Mouse (Mus musculus) heart, embryonic 16.5 days (tissue): Measurements from ENCODE around the gene Wdr3. TPM values are rescaled to one million over a fixed set of nuclear protein-coding genes. Genes with fewer than 3 reads are reported as not detected.
A peak's percentile ranks its signal among the peaks of the same experiment; 100 is the strongest.

Experiments
- ATAC-seq: fragments of 200-750 bp; cut with Nextera tagmentation; replicated peaks from 2 replicates; pipeline ENCODE4 v1.8.0; 2017; ENCODE audit warnings: moderate number of reproducible peaks; ENCODE audit not compliant: insufficient read depth, low FRiP score; ENCODE audit errors: extremely low read depth
- H3K27ac ChIP-seq: fragments of 300-500 bp; sonication (generic); 2 replicates; pipeline ENCODE4 v1.5.1; 2014; ENCODE audit warnings: mild to moderate bottlenecking, low read length, control low read depth, moderate library complexity
- H3K27me3 ChIP-seq: fragments of 300-500 bp; sonication (generic); 2 replicates; pipeline ENCODE4 v1.6.1; 2014; ENCODE audit warnings: low read length, mixed read lengths; ENCODE audit not compliant: control insufficient read depth, insufficient read depth
- H3K36me3 ChIP-seq: fragments of 300-500 bp; sonication (generic); 2 replicates; pipeline ENCODE4 v1.6.1; 2014; ENCODE audit not compliant: control insufficient read depth, insufficient read depth
- H3K4me1 ChIP-seq: fragments of 300-500 bp; sonication (generic); 2 replicates; pipeline ENCODE4 v1.6.1; 2014; ENCODE audit warnings: low read length, mixed read lengths; ENCODE audit not compliant: control insufficient read depth, insufficient read depth
- H3K4me2 ChIP-seq: fragments of 300-500 bp; sonication (generic); 2 replicates; pipeline ENCODE4 v1.6.1; 2014; ENCODE audit warnings: low read depth, mild to moderate bottlenecking, control low read depth, low read length
- H3K4me3 ChIP-seq: fragments of 300-500 bp; sonication (generic); 2 replicates; pipeline ENCODE4 v1.5.1; 2014; ENCODE audit warnings: mild to moderate bottlenecking, control low read depth, low read length
- H3K9ac ChIP-seq: fragments of 300-500 bp; sonication (generic); 2 replicates; pipeline ENCODE4 v1.6.1; 2014; ENCODE audit warnings: low read length, control low read depth
- H3K9me3 ChIP-seq: fragments of 300-500 bp; sonication (generic); replicated peaks from 2 replicates; pipeline ENCODE4 v1.6.1; 2016; ENCODE audit warnings: low read length; ENCODE audit not compliant: control insufficient read depth
- WGBS: fragments of 180-500 bp; shearing (Covaris S2); extraction: QIAGEN DNeasy Blood & Tissue Kit; methylation state at CpG from one replicate; pipeline ENCODE4 v1.1.7; 2014; 5-methylcytosine and 5-hydroxymethylcytosine counted together
- polyA plus RNA-seq: library from polyadenylated mRNA; unstranded; fragments of >200 nt; fragmentation: Nextera tagmentation; extraction: Ambion mirVana; gene quantifications from 2 replicates; pipeline ENCODE4 v1.2.1, GENCODE M21; 2015

Gene Wdr3
- polyA plus RNA-seq: 29.4 and 32.2 TPM in 2 replicates

GRCm38 (mm10) chr3:100162315-100163105 is at the start of gene Wdr3, which contains the start of gene Gdap2:
Wdr3 (minus strand) TSS chr3:100162407.
Gdap2 (plus strand) TSS chr3:100162381.
- Histone ChIP-seq H3K4me2 (peak within 1 kb of the TSS; percentile 80), H3K9me3 (no peaks in the 10 kb centered on the region), H3K27me3 (no peaks in the 10 kb centered on the region), H3K4me1 (peaks cover 5% of the 10 kb centered on the region; the same call in 1 of the 2 replicates), H3K9ac (peak within 1 kb of the TSS; percentile 97), H3K36me3 (peaks cover 17% of the 10 kb centered on the region), H3K4me3 (peak within 1 kb of the TSS; percentile 97), H3K27ac (peak within 1 kb of the TSS; percentile 94)
- peak; percentile 97 for ATAC-seq
- WGBS: under 1% methylated on average over 55 of the region's 55 CpGs

DNA sequence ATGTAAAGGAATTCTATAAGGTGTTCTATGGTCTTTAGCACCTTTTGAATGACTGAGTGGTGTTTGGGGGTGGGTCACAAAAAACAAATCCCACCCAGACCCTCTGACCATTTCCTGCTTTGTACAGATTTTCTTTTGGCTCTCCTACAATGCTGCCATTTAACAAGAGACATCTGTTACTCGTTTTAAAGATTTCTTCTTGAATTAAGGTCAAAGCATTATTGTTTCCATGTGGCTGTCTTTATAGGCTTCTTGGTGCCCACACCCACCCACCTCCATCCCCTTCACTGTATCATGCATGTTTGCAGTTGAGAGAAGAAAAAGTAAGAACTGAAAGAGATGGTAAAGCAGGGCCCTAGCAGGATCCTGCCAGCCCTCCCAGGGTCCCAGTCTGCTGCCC is 44.8 kb upstream of the Wdr3 start:
- Histone ChIP-seq H3K4me3 (no peak overlapping the region), H3K9ac (no peak overlapping the region), H3K36me3 (peaks cover 23% of the 10 kb centered on the region), H3K27ac (no peak overlapping the region), H3K4me2 (no peak overlapping the region), H3K9me3 (no peaks in the 10 kb centered on the region), H3K27me3 (no peaks in the 10 kb centered on the region), H3K4me1 (no peaks in the 10 kb centered on the region)
- no peak for ATAC-seq
- 46% methylated on average over 1 of the region's 1 CpGs for WGBS

GRCm38 (mm10) chr3:100201554-100201953 is 39.3 kb upstream of the Wdr3 start:
- ATAC-seq: no peak
- Histone ChIP-seq H3K4me3 (no peak overlapping the region), H3K4me2 (no peak overlapping the region), H3K27me3 (no peaks in the 10 kb centered on the region), H3K27ac (no peak overlapping the region), H3K36me3 (peaks cover 21% of the 10 kb centered on the region), H3K9me3 (no peaks in the 10 kb centered on the region), H3K4me1 (no peaks in the 10 kb centered on the region), H3K9ac (no peak overlapping the region)
- WGBS: 74% methylated on average over 7 of the region's 7 CpGs

DNA sequence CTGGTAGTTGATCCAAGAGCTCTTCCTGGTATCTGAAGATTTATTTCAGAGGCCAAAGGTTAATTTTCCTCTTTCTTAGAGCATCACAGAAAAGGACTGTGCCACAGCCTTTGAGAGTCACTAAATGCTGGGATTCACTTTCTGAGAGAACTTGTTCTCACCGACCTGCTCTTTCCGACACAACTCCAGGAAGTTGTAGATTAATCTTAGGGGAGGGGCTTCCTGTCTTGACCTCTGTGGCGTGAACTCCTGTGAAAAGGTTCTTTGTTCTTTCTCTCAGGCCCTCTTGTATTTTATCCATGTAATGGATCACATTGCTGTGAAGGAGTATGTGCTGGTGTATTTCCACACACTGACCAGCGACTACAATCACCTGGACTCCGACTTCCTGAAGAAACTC is 32.0 kb upstream of the Wdr3 start:
- no peaks in the 10 kb centered on the region for H3K4me1 ChIP-seq
- no peak overlapping the region for H3K4me3 ChIP-seq
- H3K27ac ChIP-seq: no peak overlapping the region
- H3K27me3 ChIP-seq: no peaks in the 10 kb centered on the region
- peaks cover 19% of the 10 kb centered on the region for H3K36me3 ChIP-seq
- no peak overlapping the region for H3K4me2 ChIP-seq
- no peak overlapping the region for H3K9ac ChIP-seq
- ATAC-seq: no peak
- WGBS: 48% methylated on average over 5 of the region's 5 CpGs
- no peaks in the 10 kb centered on the region for H3K9me3 ChIP-seq

GRCm38 (mm10) chr3:100189861-100190260 is 27.7 kb upstream of the Wdr3 start:
- H3K9me3 ChIP-seq: no peaks in the 10 kb centered on the region
- ATAC-seq: no peak
- H3K4me1 ChIP-seq: no peaks in the 10 kb centered on the region
- no peak overlapping the region for H3K4me2 ChIP-seq
- no peaks in the 10 kb centered on the region for H3K27me3 ChIP-seq
- no peak overlapping the region for H3K4me3 ChIP-seq
- H3K36me3 ChIP-seq: peaks cover 19% of the 10 kb centered on the region
- 85% methylated on average over 11 of the region's 11 CpGs for WGBS
- H3K27ac ChIP-seq: no peak overlapping the region
- H3K9ac ChIP-seq: no peak overlapping the region

GRCm38 (mm10) chr3:100189444-100189843 is 27.2 kb upstream of the Wdr3 start:
- 47% methylated on average over 1 of the region's 1 CpGs for WGBS

DNA sequence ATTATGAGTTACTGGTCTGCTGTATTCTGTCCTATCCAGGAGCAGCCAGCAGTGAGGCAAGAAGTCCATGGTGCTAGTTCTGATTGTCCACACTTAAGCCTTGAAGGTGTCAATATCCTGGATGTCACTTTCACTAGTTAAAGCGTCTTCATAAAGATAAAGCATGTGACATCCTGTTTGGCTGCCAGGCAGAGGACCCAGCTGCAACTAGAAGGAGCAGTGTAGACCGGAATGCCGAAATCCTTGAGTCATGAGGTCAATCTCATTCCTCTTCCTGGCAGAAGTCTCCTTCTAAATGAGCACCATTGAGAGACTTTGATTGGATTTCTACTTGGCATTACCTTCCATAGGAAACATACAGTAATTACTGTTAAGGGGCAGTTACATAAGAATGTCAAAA is 18.3 kb upstream of the Wdr3 start:
- H3K9me3 ChIP-seq: no peaks in the 10 kb centered on the region
- no peak for ATAC-seq
- no peaks in the 10 kb centered on the region for H3K27me3 ChIP-seq
- no peaks in the 10 kb centered on the region for H3K4me1 ChIP-seq
- no peak overlapping the region for H3K4me3 ChIP-seq
- WGBS: 50% methylated on average over 3 of the region's 3 CpGs
- no peak overlapping the region for H3K9ac ChIP-seq
- H3K4me2 ChIP-seq: no peak overlapping the region
- H3K36me3 ChIP-seq: peaks cover 28% of the 10 kb centered on the region
- no peak overlapping the region for H3K27ac ChIP-seq

More at GRCm38 (mm10) chr3:100189444-100189843, 27.2 kb upstream of the Wdr3 start:
- H3K4me2 ChIP-seq: no peak overlapping the region
- no peaks in the 10 kb centered on the region for H3K27me3 ChIP-seq
- H3K9ac ChIP-seq: no peak overlapping the region
- no peak overlapping the region for H3K27ac ChIP-seq
- H3K4me1 ChIP-seq: no peaks in the 10 kb centered on the region
- ATAC-seq: peak; percentile 58; the same call in 1 of the 2 replicates
- no peak overlapping the region for H3K4me3 ChIP-seq
- H3K36me3 ChIP-seq: peaks cover 19% of the 10 kb centered on the region
- H3K9me3 ChIP-seq: no peaks in the 10 kb centered on the region

- Histone ChIP-seq H3K9ac (no peak overlapping the region), H3K27me3 (no peaks in the 10 kb centered on the region), H3K4me3 (no peak overlapping the region), H3K4me2 (no peak overlapping the region), H3K9me3 (no peaks in the 10 kb centered on the region), H3K27ac (no peak overlapping the region), H3K4me1 (no peaks in the 10 kb centered on the region), H3K36me3 (peaks cover 40% of the 10 kb centered on the region)
- 84% methylated on average over 2 of the region's 2 CpGs for WGBS
- ATAC-seq: no peak
Observed at GRCm38 (mm10) chr3:100176031-100176430, 13.8 kb upstream of the Wdr3 start.

DNA sequence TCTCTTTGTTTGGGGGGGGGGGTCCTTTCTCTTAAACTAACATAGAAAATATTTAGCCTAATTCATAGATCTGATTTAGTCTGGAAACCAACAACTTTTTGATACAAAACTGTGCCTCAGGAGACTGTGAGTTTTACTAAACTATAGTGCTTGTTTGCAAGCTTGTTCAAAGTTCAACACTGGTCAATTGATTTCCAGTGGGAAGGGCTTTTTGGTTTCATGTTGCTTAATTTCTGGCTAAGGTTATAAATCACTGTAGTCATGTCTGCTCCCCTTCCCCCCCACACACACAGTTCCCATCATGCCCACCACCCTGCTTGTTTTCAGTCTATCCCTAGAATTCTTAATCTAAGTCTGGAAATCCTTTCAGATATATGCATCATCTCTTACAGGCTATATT is 2.8 kb upstream of the Wdr3 start:
- H3K9me3 ChIP-seq: no peaks in the 10 kb centered on the region
- no peak overlapping the region for H3K9ac ChIP-seq
- peaks cover 5% of the 10 kb centered on the region; the same call in 1 of the 2 replicates for H3K4me1 ChIP-seq
- H3K36me3 ChIP-seq: peaks cover 6% of the 10 kb centered on the region
- no peak overlapping the region for H3K4me2 ChIP-seq
- no peaks in the 10 kb centered on the region for H3K27me3 ChIP-seq
- ATAC-seq: no peak
- H3K27ac ChIP-seq: no peak overlapping the region
- H3K4me3 ChIP-seq: no peak overlapping the region
